Mouse (Mus musculus) midbrain, embryonic 13.5 days (tissue): ENCODE measurements around the gene Prss46. TPM values are rescaled to one million over a fixed set of nuclear protein-coding genes. Genes with fewer than 3 reads are reported as not detected.

Experiments used
- ATAC-seq: fragments of 200-750 bp; cut with Nextera tagmentation; 2 replicates; pipeline ENCODE4 v1.8.0; 2017; ENCODE audit warnings: mild to moderate bottlenecking, moderate TSS enrichment, moderate library complexity
- H3K27ac ChIP-seq: fragments of 300-500 bp; sonication (generic); 2 replicates; pipeline ENCODE4 v1.5.1; 2015; ENCODE audit warnings: inconsistent platforms, mild to moderate bottlenecking, moderate library complexity
- H3K27me3 ChIP-seq: fragments of 300-500 bp; sonication (generic); 2 replicates; pipeline ENCODE4 v1.6.1; 2015; ENCODE audit warnings: mild to moderate bottlenecking, inconsistent platforms
- H3K36me3 ChIP-seq: fragments of 300-500 bp; sonication (generic); 2 replicates; pipeline ENCODE4 v1.6.1; 2015; ENCODE audit warnings: mild to moderate bottlenecking, inconsistent platforms
- H3K4me1 ChIP-seq: fragments of 300-500 bp; sonication (generic); replicated peaks from 2 replicates; pipeline ENCODE4 v1.6.1; 2015; ENCODE audit warnings: inconsistent platforms
- H3K4me2 ChIP-seq: fragments of 300-500 bp; sonication (generic); replicated peaks from 2 replicates; pipeline ENCODE4 v1.6.1; 2015; ENCODE audit warnings: moderate library complexity, mild to moderate bottlenecking, inconsistent platforms
- H3K4me3 ChIP-seq: fragments of 300-500 bp; sonication (generic); replicated peaks from 2 replicates; pipeline ENCODE4 v1.5.1; 2015; ENCODE audit warnings: mild to moderate bottlenecking, inconsistent platforms
- H3K9ac ChIP-seq: fragments of 300-500 bp; sonication (generic); replicated peaks from 2 replicates; pipeline ENCODE4 v1.6.1; 2015; ENCODE audit warnings: mild to moderate bottlenecking, inconsistent platforms
- H3K9me3 ChIP-seq: fragments of 300-500 bp; sonication (generic); 2 replicates; pipeline ENCODE4 v1.6.1; 2016; ENCODE audit warnings: mild to moderate bottlenecking, inconsistent platforms
- WGBS: fragments of 180-500 bp; shearing (Covaris S2); methylation state at CpG from one replicate; pipeline ENCODE4 v1.1.7; 2015; 5-methylcytosine and 5-hydroxymethylcytosine counted together
- polyA plus RNA-seq: library from polyadenylated mRNA; unstranded; fragments of >200 nt; fragmentation: Nextera tagmentation; extraction: Ambion mirVana; gene quantifications from 2 replicates; pipeline ENCODE4 v1.2.1, GENCODE M21; 2015

Gene Prss46
- polyA plus RNA-seq, 1 experiment from 2014 or later = not detected

DNA sequence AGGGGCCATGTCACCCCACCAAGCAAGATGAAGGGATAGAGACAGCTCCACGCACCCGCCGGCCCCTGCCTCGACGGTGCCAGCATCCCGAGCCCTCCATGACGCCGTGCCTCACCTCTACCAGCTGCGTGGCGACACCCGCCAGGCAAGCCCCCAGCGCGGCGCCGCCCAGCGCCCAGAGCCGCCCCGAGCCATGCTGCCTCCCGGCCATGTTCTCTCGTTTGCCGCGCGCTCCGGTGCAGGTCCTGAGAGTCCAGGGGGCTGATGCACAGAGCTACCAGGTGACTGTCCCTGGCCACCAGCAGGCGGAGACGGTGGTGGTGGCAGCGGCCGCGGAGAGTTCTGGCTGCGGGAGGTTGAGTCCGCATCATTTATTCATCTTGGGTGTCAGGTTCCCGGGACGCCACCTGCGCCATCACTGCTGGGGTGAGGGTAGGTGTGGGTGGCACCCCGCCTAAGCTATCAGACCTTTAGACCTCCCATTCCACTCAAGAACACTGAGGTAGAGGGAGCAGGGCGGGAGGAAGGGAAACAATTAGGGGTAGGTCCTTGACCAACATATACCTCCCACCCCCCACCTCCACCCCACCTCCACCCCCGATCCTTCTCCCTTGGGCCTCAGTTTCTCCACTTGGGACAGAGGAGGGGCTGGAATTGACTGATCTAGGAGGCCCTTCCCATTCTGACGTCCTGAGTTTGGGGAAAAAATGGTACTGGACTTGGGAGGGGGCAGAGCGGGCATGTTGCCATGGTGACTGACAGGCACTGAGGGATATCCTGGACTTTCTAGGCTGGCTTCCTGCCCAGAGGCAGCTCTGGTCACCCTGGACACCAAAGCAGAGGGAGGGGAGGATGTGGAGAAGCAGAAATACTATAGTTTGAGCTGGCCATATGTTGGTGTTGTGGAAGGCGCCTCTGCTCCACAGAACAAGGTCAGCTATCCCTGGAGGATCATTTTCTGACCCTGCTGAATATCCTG, 29.7 kb downstream of the Prss46 start:
- H3K27ac ChIP-seq = peak overlapping the region; percentile 62; the same call in 1 of the 2 replicates
- peak; percentile 72 for ATAC-seq
- H3K27me3 ChIP-seq = peaks cover 32% of the 10 kb centered on the region
- no peaks in the 10 kb centered on the region for H3K9me3 ChIP-seq
- H3K4me2 ChIP-seq = peak overlapping the region; percentile 58
- H3K4me3 ChIP-seq = peak overlapping the region; percentile 36
- no peaks in the 10 kb centered on the region for H3K36me3 ChIP-seq
- peak overlapping the region; percentile 60 for H3K9ac ChIP-seq
- H3K4me1 ChIP-seq = peaks cover 24% of the 10 kb centered on the region
- WGBS = 9% methylated on average over 40 of the region's 40 CpGs

- WGBS = 11% methylated on average over 3 of the region's 3 CpGs
- Histone ChIP-seq H3K4me3 (no peak overlapping the region), H3K27ac (peak overlapping the region; percentile 62; the same call in 1 of the 2 replicates), H3K9me3 (no peaks in the 10 kb centered on the region), H3K27me3 (peaks cover 40% of the 10 kb centered on the region), H3K4me1 (peaks cover 26% of the 10 kb centered on the region), H3K36me3 (no peaks in the 10 kb centered on the region), H3K4me2 (peak overlapping the region; percentile 58; the same call in 1 of the 2 replicates), H3K9ac (no peak overlapping the region)
- peak; percentile 48 for ATAC-seq
These were observed 30.4 kb downstream of the Prss46 start for GRCm38 (mm10) chr9:110874660-110875191.

DNA sequence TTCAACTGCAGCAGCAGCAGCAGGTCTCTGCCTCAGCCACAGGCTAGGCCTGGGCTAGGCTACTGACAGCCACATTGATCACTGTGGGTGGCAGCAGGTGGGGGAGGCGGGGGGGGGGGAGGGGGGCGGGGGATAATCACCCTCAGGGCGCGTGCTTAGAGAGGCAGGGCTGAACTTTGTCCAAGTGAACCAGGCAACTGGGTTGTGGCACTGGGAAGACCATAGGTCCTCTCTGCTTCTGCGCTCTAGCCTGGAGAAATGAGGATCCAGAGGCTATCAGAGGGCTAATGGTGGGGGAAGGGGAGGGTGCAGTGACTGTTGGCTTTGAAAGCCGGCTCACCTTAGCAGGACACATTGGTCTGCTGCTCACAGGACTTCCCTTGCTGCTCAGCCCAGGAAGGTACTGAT, 31.0 kb downstream of the Prss46 start:
- Histone ChIP-seq H3K27ac (0 out of 2 replicates have a peak overlapping the region, but pooled peaks have one; percentile 62), H3K9me3 (no peaks in the 10 kb centered on the region), H3K4me1 (peaks cover 31% of the 10 kb centered on the region), H3K36me3 (no peaks in the 10 kb centered on the region), H3K4me3 (no peak overlapping the region), H3K9ac (no peak overlapping the region), H3K4me2 (no peak overlapping the region), H3K27me3 (peaks cover 46% of the 10 kb centered on the region)
- WGBS = 42% methylated on average over 2 of the region's 6 CpGs
- peak; percentile 53 for ATAC-seq

DNA sequence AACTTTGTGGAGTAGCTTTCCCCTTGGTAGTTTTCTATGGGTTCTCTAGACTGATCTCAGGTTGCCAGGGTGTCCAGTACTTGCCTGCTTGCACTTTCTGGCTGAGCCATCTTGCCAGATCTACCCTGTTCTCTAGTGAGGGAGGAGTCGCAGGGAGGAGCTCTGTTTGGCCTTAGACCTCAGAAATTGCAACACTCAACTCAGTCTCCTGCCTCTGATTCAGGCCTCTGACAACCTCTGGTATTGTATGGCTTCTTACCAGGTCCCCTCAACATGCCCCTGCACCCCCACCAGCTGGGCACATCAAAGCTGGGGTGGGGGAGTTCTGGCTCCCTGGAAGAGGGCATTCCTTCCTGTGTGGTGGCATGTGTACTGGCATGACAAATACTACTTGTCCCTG, 33.0 kb downstream of the Prss46 start:
- ATAC-seq = no peak
- H3K27me3 ChIP-seq = peaks cover 63% of the 10 kb centered on the region
- no peaks in the 10 kb centered on the region for H3K36me3 ChIP-seq
- no peak overlapping the region for H3K27ac ChIP-seq
- no peak overlapping the region for H3K4me3 ChIP-seq
- no peaks in the 10 kb centered on the region for H3K9me3 ChIP-seq
- WGBS = 79% methylated on average over 1 of the region's 1 CpGs
- peaks cover 36% of the 10 kb centered on the region for H3K4me1 ChIP-seq
- no peak overlapping the region for H3K4me2 ChIP-seq
- no peak overlapping the region for H3K9ac ChIP-seq

DNA sequence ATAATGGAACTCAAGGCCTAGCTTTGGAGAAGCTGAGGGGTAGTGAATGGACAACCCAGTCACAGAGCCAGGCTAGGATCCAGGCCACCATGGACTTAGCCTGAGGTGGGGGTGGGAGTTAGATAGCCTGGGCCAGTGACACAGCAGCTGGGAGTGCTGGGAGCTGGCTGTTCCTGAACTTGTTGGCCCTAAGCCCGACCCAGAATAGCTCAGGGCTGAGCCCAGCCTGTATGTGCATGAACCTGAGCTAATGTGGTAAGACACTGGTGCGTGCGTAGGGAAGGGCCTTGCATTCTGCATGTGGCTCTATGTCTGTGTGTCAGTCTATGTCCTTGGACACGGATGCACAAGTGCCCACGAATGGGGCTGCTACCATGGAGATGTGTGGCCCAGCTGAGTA, 33.6 kb downstream of the Prss46 start:
- peaks cover 60% of the 10 kb centered on the region for H3K27me3 ChIP-seq
- peaks cover 36% of the 10 kb centered on the region for H3K4me1 ChIP-seq
- WGBS = 93% methylated on average over 5 of the region's 5 CpGs
- H3K4me2 ChIP-seq = no peak overlapping the region
- no peaks in the 10 kb centered on the region for H3K36me3 ChIP-seq
- no peak overlapping the region for H3K27ac ChIP-seq
- ATAC-seq = no peak
- no peak overlapping the region for H3K9ac ChIP-seq
- no peaks in the 10 kb centered on the region for H3K9me3 ChIP-seq
- no peak overlapping the region for H3K4me3 ChIP-seq

DNA sequence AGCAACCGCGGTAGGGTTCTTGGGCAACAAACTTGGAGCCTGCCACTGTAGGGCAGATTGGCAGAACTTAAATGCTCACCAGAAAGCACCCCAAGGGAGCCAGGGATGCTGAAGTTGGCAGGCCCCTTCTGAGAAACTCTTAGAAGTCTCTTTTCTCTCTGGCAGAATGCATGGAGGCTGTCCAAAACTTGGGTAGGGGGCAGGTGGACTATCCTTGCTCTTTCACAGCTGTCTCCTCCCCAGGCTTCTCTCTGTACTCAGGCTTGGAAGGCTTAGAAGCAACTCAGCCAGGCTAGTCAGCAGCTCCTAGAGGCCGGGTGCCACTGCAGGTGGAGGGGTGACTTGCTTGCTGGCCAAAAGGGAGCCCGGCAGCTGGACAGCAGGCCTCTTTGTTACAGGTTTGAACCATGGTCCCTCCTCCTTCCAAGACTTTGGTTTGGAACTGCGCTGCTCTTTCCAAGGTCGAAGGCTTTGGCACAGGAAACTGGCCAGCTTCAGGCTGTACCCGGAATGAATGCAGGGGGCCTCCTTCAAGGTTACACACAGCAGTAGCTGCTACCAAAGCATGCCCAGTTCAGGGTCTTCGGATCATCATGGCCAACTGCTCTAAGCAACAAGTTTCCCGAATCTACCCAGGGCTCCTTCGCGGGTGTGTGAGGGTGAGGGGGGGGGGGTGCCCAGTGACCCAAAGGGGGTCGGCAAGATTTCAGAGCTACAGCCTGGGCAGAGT, 35.0 kb downstream of the Prss46 start, which contains the start of gene Als2cl:
Gene Als2cl, plus strand, starts transcription at position 680 of the 730 bp plus-strand sequence.
- H3K9ac ChIP-seq = peak within 1 kb of the TSS; percentile 54
- H3K36me3 ChIP-seq = no peaks in the 10 kb centered on the region
- no peak within 1 kb of the TSS for H3K27ac ChIP-seq
- H3K4me1 ChIP-seq = peaks cover 25% of the 10 kb centered on the region
- 11% methylated on average over 12 of the region's 12 CpGs for WGBS
- H3K4me2 ChIP-seq = peak within 1 kb of the TSS; percentile 77
- no peak for ATAC-seq
- no peaks in the 10 kb centered on the region for H3K9me3 ChIP-seq
- H3K4me3 ChIP-seq = peak within 1 kb of the TSS; percentile 45
- H3K27me3 ChIP-seq = peaks cover 49% of the 10 kb centered on the region

DNA sequence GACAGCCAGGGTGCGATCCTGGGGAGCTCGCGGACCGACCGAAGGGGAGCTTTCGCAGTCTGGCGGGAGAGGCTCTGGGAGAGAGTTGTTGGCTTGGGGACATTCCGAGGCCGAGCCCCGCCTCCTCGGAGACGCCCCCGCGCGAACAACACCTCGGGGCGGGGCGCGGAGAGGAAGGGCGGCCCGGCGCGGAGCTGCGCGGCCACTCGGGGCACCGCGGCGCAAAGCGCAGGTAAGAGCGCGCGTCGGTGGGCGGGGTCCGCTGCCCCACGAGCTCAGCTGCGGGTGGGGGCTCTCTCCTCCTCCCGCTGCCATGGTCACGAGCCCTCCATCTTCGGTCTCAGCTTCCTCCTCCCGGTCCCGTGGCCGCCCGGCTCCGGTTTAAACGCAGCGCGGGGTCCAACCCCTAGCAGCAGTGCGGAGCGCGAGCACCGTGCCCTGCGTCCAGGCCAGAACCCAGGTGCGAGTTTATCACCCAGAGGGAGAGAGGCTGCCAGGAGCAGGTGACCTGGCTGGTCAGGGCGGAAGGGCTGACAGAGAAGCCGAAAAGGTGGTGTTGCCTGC, 35.8 kb downstream of the Prss46 start, which contains the start of gene Tmie:
Gene Tmie, minus strand, starts transcription at position 116 of the 564 bp plus-strand sequence.
- H3K4me2 ChIP-seq = peak within 1 kb of the TSS; percentile 77
- under 1% methylated on average over 52 of the region's 57 CpGs for WGBS
- H3K36me3 ChIP-seq = no peaks in the 10 kb centered on the region
- peaks cover 49% of the 10 kb centered on the region for H3K27me3 ChIP-seq
- ATAC-seq = no peak
- peak within 1 kb of the TSS; percentile 45 for H3K4me3 ChIP-seq
- H3K27ac ChIP-seq = no peak within 1 kb of the TSS
- peak within 1 kb of the TSS; percentile 54 for H3K9ac ChIP-seq
- peaks cover 18% of the 10 kb centered on the region for H3K4me1 ChIP-seq
- H3K9me3 ChIP-seq = no peaks in the 10 kb centered on the region

GRCm38 (mm10) chr9:110880772-110881171, 36.5 kb downstream of the Prss46 start:
- Histone ChIP-seq H3K4me1 (peaks cover 12% of the 10 kb centered on the region), H3K4me2 (peak overlapping the region; percentile 77), H3K27ac (no peak overlapping the region), H3K9me3 (no peaks in the 10 kb centered on the region), H3K27me3 (peaks cover 49% of the 10 kb centered on the region), H3K36me3 (no peaks in the 10 kb centered on the region), H3K4me3 (peak overlapping the region; percentile 45), H3K9ac (no peak overlapping the region)
- 80% methylated on average over 4 of the region's 4 CpGs for WGBS
- ATAC-seq = no peak

- 78% methylated on average over 7 of the region's 7 CpGs for WGBS
- Histone ChIP-seq H3K4me2 (no peak overlapping the region), H3K4me3 (no peak overlapping the region), H3K4me1 (peaks cover 12% of the 10 kb centered on the region), H3K27me3 (peaks cover 49% of the 10 kb centered on the region), H3K27ac (no peak overlapping the region), H3K9me3 (no peaks in the 10 kb centered on the region), H3K9ac (no peak overlapping the region), H3K36me3 (no peaks in the 10 kb centered on the region)
- ATAC-seq = no peak
These were observed 37.6 kb downstream of the Prss46 start for GRCm38 (mm10) chr9:110881953-110882352.

- H3K9me3 ChIP-seq = no peaks in the 10 kb centered on the region
- H3K4me3 ChIP-seq = no peak overlapping the region
- no peak overlapping the region for H3K9ac ChIP-seq
- WGBS = 71% methylated on average over 9 of the region's 9 CpGs
- no peak overlapping the region for H3K4me2 ChIP-seq
- H3K36me3 ChIP-seq = no peaks in the 10 kb centered on the region
- H3K27me3 ChIP-seq = no peaks in the 10 kb centered on the region
- H3K27ac ChIP-seq = no peak overlapping the region
- ATAC-seq = no peak
- H3K4me1 ChIP-seq = 0 out of 2 replicates have a peak, but pooled peaks cover 4% of the 10 kb centered on the region
These were observed 43.3 kb downstream of the Prss46 start for GRCm38 (mm10) chr9:110887388-110888303.
